Mouse (Mus musculus) testis, postnatal 14 days (tissue): ENCODE measurements around the gene St8sia4.

Source experiments
- DNase-seq: peaks from one replicate; pipeline ENCODE4 v3.0.0; 2021; ENCODE audit warnings: low spot score

St8sia4 gene

GRCm38 (mm10) chr1:95667435-95668252 is at the start of gene St8sia4:
Gene St8sia4 (minus strand): TSS chr1:95667571.
- DNase-seq = peak; percentile 53

- no peak for DNase-seq
Measured at GRCm38 (mm10) chr1:95709181-95709580, 41.8 kb upstream of the St8sia4 start.

- DNase-seq = no peak
Measured at GRCm38 (mm10) chr1:95699903-95700302, 32.5 kb upstream of the St8sia4 start.

GRCm38 (mm10) chr1:95674052-95674451 is 6.7 kb upstream of the St8sia4 start:
- DNase-seq = no peak

GRCm38 (mm10) chr1:95668253-95668805 is 958 bp upstream of the St8sia4 start:
- no peak for DNase-seq

GRCm38 (mm10) chr1:95666541-95667320 is 640 bp downstream of the St8sia4 start:
- no peak for DNase-seq

GRCm38 (mm10) chr1:95665951-95666484 is 1.4 kb downstream of the St8sia4 start:
- no peak for DNase-seq

GRCm38 (mm10) chr1:95664969-95665702 is 2.2 kb downstream of the St8sia4 start:
- no peak for DNase-seq

GRCm38 (mm10) chr1:95664321-95664825 is 3.0 kb downstream of the St8sia4 start:
- no peak for DNase-seq

GRCm38 (mm10) chr1:95657051-95657668 is 10.2 kb downstream of the St8sia4 start:
- no peak for DNase-seq

GRCm38 (mm10) chr1:95655564-95655963 is 11.8 kb downstream of the St8sia4 start:
- no peak for DNase-seq

GRCm38 (mm10) chr1:95653445-95653844 is 13.9 kb downstream of the St8sia4 start:
- DNase-seq = no peak

GRCm38 (mm10) chr1:95644292-95644691 is 23.1 kb downstream of the St8sia4 start:
- no peak for DNase-seq

GRCm38 (mm10) chr1:95639001-95639400 is 28.4 kb downstream of the St8sia4 start:
- no peak for DNase-seq

- DNase-seq = no peak
Measured at GRCm38 (mm10) chr1:95624376-95624775, 43.0 kb downstream of the St8sia4 start.

GRCm38 (mm10) chr1:95618647-95619046 is 48.7 kb downstream of the St8sia4 start:
- no peak for DNase-seq

GRCm38 (mm10) chr1:95618125-95618524 is 49.2 kb downstream of the St8sia4 start:
- no peak for DNase-seq

- DNase-seq = no peak
Measured at GRCm38 (mm10) chr1:95610017-95610416, 57.4 kb downstream of the St8sia4 start.

GRCm38 (mm10) chr1:95609045-95609444 is 58.3 kb downstream of the St8sia4 start:
- DNase-seq = no peak

- no peak for DNase-seq
Measured at GRCm38 (mm10) chr1:95605458-95605857, 61.9 kb downstream of the St8sia4 start.

GRCm38 (mm10) chr1:95598108-95598507 is 69.3 kb downstream of the St8sia4 start:
- no peak for DNase-seq
